Mouse (Mus musculus) hematopoietic stem cell, adult 5-6 weeks (primary cell): ENCODE data around the gene Chl1. TPM values are rescaled to one million over a fixed set of nuclear protein-coding genes. Genes with fewer than 3 reads are reported as not detected.

Experiments
- ATAC-seq, 2 experiments: fragments of 125-278 bp in 1 of 2; replicated peaks in 1 of 2; 2 replicates each; pipeline ENCODE4 v1.8.0; 2016 to 2017; ENCODE audit warnings: inconsistent platforms in 2 of 2, mild to moderate bottlenecking in 2 of 2, moderate number of reproducible peaks in 2 of 2, low read depth in 1 of 2, moderate TSS enrichment in 1 of 2; ENCODE audit not compliant: low FRiP score in 2 of 2, poor library complexity in 2 of 2, severe bottlenecking in 2 of 2, insufficient read depth in 1 of 2, low TSS enrichment in 1 of 2
- total RNA-seq: library from RNA; stranded (forward); fragments of 172-1452, 232-1000 nt; gene quantifications from 2 replicates; pipeline ENCODE4 v1.2.3, GENCODE M21; 2017

Gene Chl1
- total RNA-seq, 1 experiment from 2014 or later: 1.1 TPM

- no peak for ATAC-seq
Observed at GRCm38 (mm10) chr6:103613714-103614113, 103.3 kb downstream of the Chl1 start.

DNA sequence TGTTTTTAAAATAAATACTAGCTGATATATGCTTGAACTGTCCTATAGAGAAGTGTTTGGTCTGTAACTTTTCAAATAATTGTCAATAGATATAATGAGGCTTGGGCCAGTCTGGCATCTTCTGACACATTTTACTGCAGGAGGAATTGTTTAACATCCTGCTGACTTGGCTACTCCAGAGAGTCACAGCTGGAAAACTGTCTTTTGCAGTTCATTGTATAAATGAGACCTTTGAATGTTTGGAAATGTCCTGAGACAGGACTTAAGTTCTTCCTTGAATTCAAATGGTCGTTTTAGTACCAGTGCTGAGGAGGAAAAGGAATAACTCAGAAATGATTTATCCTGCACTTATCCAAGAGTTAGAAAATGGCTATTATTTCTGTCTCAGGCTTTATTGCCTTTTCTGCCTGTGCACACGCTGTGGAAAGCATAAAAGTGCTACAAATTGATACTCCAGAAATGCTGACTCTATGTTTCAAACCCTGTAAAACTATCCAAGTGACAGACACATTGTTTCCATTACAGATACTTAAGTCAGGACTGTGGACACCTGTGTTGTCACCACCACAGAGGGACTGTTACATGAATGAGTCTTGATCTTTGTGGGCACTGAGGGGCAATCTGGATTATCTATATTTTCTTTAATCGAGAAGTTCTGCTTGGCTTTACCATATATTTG, 105.7 kb downstream of the Chl1 start:
- ATAC-seq: no peak

DNA sequence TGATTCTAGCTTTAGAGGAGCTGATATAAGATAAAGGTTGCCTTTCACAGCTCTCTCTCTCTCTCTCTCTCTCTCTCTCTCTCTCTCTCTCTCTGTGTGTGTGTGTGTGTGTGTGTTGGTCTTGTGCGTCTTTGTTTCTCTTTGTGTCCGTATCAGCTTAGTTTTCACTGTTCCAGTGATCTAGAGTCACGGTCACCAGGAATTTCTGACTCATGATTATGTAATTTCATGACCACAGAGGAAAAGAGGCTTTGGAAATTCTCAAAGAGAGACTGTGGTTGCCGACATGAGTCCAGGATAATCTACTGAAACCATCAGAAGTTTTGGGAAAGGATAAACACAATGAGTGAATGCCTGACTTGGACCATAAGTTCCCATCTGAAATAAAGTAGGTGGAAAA, 110.5 kb downstream of the Chl1 start:
- ATAC-seq: no peak

- ATAC-seq: no peak
Observed at GRCm38 (mm10) chr6:103622117-103622713, 111.8 kb downstream of the Chl1 start.

- ATAC-seq: no peak
Observed at GRCm38 (mm10) chr6:103632856-103633255, 122.5 kb downstream of the Chl1 start.

GRCm38 (mm10) chr6:103656778-103657177, 146.4 kb downstream of the Chl1 start:
- ATAC-seq: no peak

DNA sequence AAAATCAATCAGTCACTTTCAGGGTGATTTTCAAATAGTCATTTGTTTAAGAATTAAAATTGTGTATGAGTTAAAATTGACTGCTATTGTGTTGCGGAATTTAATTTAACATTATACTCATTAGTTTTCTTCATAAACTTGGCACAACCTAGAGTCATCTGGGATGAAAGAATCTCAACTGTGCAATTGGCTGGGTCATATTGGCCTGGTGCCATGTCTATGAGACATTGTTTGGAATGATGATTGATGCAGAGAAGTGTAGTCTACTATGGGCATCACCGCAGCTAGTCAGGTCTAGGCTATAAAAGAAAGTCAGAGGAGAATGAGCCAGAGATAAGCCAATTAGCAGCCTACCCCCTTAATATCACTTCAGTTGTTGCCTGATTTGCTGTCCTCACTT, 148.8 kb downstream of the Chl1 start:
- ATAC-seq: no peak

DNA sequence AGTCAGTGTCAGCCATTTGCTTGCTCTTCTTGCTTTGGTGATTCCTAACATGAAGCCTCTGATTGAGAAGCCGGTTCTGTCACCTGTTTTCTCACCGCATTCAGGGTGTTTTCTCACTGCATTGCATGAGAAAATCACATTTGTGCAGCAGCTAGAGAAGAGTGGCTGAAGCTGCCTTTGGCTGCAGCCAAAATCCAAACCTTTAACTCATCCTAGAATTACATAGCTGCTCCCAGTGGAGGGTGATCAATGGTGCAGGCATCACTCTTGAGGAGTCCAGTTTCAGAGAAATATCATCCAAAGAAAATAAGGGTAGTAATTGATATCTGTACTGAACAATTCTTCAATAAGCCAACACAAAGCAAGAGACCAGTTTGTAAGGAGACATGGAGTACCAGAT, 154.8 kb downstream of the Chl1 start:
- ATAC-seq: no peak

DNA sequence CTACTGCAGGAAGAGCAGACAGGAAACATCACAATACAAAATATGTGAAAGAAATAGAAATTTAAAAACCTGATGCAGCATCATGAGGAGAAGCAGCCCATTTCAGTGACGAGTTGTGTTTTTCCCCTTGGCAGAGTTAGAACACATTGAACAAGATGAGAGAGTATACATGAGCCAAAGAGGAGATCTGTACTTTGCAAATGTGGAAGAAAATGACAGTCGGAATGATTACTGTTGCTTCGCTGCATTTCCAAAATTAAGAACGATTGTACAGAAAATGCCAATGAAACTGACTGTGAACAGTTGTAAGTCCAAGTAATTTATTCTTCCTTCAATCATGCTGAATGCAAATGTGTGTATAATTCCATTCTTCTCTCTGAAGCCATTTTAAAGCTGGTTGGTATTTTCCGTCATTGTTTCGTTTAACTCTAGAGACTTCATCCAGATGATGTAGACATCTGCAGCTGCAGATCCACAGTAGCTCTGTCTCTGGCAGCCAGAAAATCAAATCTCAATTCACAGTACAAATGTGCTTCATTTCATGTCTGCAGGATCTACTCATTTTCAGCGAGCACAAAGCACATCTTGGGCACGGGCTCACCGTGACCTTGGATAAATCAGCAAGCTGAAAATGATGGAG, 155.4 kb downstream of the Chl1 start:
- ATAC-seq: no peak

GRCm38 (mm10) chr6:103673111-103673510, 162.7 kb downstream of the Chl1 start:
- no peak for ATAC-seq

GRCm38 (mm10) chr6:103674332-103674731, 163.9 kb downstream of the Chl1 start:
- ATAC-seq: peak in 1 of 2 experiments; percentile 27; a peak in 1 of 4 replicates

- ATAC-seq: no peak
Observed at GRCm38 (mm10) chr6:103675145-103675544, 164.8 kb downstream of the Chl1 start.

DNA sequence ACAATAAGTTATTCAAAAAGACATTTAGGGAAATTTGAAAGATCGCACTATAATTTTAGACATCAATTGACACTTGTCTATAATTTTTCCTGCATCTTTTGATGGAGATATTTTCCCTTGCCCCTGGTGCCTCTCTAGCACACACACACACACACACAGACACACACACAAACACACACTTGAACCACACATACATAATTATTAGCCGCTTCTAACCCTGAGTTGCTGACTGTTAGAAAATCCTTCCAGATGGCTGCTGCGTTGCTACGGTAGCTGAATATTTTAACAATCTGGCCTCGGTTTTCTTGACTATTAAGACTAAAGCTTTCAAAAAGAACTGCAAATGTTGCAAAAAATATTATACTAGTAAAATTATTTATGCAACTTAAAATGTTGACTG, 166.3 kb downstream of the Chl1 start:
- ATAC-seq: no peak

DNA sequence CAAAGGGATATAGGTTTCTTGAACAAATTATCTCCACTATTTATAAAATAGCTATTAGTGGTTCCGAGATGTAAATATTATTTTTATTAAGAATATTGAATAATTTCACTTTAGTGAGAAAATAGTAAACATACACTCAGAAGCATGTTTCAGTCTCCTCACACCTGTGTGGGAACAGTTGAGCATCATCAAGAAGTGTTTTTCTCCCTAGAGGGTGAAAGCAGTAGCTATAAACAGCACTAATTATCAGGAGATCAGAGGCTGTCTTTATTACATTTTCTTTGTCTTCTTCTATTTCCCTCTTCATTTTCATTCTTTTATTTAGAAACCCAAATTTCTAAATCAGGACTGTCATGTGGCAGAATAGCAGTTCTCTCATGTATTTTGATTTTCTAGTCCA, 166.7 kb downstream of the Chl1 start:
- ATAC-seq: no peak

DNA sequence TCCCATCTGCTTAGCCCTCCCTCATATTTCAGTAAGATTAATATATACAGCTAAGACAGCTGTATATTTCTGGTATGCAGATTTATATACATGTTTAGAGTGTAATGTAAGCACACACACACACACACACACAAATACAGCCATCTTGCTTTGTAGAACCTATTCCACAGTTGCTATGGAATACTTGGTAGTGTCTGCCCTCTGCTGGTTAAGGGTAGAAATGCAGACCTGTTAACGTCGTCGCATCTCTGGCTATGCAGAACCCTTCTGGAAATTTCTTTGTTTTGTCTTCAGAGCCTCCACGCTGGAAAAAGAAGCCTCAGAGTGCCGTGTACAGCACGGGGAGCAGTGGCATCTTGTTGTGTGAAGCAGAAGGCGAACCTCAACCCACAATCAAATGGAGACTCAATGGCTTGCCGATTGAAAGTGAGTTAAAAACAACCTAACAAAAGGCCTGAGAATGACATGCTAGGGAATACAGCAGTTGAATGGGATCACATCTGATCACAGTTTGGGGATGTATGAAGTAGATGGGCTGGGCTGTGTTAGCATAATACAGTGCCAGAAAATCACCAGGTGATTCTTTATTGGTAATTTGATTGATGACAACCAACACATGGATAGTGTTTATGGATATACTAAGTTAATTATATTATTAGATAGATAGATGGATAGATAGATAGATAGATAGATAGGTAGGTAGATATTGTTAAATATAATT, 172.6 kb downstream of the Chl1 start:
- peak; percentile 95 to 96 for ATAC-seq

DNA sequence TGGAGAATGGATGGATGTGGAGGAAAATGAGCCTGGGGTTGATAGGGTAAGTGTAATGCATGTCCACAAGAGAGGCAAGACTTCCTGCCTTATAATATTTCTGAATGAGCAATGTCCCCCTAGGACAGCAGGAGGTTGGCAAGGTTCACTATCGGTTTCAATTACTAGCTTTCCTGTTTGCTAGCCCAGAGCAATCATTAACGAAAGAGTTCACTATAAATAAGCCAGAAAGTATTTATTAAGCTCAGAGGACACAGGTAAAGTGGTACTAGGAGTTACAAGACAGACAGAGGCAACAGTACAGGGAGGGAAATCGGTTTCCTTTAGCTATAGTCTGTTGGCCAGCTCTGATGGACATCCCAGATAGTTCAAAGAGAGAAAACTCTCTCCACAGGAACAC, 182.1 kb downstream of the Chl1 start:
- ATAC-seq: no peak

DNA sequence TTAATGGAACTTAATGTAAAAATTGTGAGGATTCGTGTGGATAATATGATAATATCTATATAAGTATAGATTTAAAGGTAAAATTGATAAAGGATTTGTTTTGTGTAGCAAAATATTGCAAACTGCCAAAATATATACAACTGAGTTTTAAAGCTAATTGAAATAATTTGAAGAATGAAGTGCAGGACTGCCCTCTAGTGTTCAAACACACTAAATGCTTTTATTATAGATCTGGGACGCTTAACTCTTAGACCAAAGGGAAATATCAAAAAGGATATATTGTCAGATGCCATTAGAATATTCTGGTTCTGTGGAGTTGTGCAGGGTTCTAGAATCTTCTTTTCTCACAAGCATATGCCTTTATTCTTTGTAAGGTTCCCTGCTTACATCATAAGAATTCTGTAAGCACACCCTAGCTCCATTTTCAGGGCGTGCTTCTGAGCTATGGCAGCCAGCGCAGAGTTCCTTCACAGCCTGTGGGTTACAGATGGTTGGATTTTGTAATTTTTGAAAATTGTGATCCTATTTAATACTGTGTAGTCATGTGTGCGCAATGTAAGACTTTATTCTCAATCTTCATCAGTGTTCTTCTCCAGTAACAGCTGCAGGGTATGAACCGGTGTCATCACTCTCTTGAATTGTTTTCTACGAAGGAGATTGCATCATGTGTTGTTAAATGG, 187.1 kb downstream of the Chl1 start:
- ATAC-seq: peak in 1 of 2 experiments; percentile 37; a peak in 1 of 4 replicates

GRCm38 (mm10) chr6:103699482-103699881, 189.1 kb downstream of the Chl1 start:
- ATAC-seq: no peak
